Mouse (Mus musculus) myocyte (in vitro differentiated cells): ENCODE results near the gene H2-Ke6. TPM values are rescaled to one million over a fixed set of nuclear protein-coding genes. Genes with fewer than 3 reads are reported as not detected.

Experiments
- H3K27me3 ChIP-seq: one replicate; pipeline ENCODE4 v1.6.1; 2011; ENCODE audit not compliant: control insufficient read depth, insufficient read depth, insufficient read length
- H3K36me3 ChIP-seq: one replicate; pipeline ENCODE4 v1.6.1; 2011; ENCODE audit not compliant: control insufficient read depth, insufficient read depth
- H3K4me2 ChIP-seq: one replicate; pipeline ENCODE4 v1.6.1; 2011; ENCODE audit warnings: low read depth, control low read depth
- H3K4me3 ChIP-seq: one replicate; pipeline ENCODE4 v1.5.1; 2011; ENCODE audit warnings: mild to moderate bottlenecking, control low read depth, moderate library complexity
- H3K79me2 ChIP-seq: one replicate; pipeline ENCODE4 v1.6.1; 2011; ENCODE audit not compliant: control insufficient read depth, insufficient read depth
- H3ac ChIP-seq: one replicate; pipeline ENCODE4 v1.6.1; 2011; ENCODE audit not compliant: control insufficient read depth, insufficient read length
- CEBPB ChIP-seq: IDR thresholded peaks from 2 replicates; pipeline ENCODE4 v1.6.1; 2011; ENCODE audit warnings: mild to moderate bottlenecking, moderate library complexity; ENCODE audit not compliant: poor library complexity, insufficient read depth, severe bottlenecking
- E2F4 ChIP-seq: IDR thresholded peaks from one replicate; pipeline ENCODE4 v1.6.1; 2011; ENCODE audit warnings: mild to moderate bottlenecking, control low read depth, moderate library complexity; ENCODE audit not compliant: insufficient read depth
- MAX ChIP-seq: IDR thresholded peaks from one replicate; pipeline ENCODE4 v1.6.1; 2011; ENCODE audit warnings: low read depth, mild to moderate bottlenecking, control low read depth
- MYOD1 ChIP-seq, 3 experiments: IDR thresholded peaks; one replicate each; pipeline ENCODE4 v1.6.1; 2011; ENCODE audit warnings: control low read depth in 2 of 3, low read depth in 2 of 3, mild to moderate bottlenecking in 2 of 3, moderate library complexity in 1 of 3; ENCODE audit not compliant: insufficient read length in 2 of 3, control insufficient read depth in 1 of 3
- MYOG ChIP-seq, 3 experiments: IDR thresholded peaks; one replicate each; pipeline ENCODE4 v1.6.1; 2011; ENCODE audit warnings: control low read depth in 2 of 3, low read depth in 2 of 3, mild to moderate bottlenecking in 2 of 3; ENCODE audit not compliant: insufficient read length in 2 of 3, control insufficient read depth in 1 of 3, insufficient read depth in 1 of 3
- POLR2A ChIP-seq: IDR thresholded peaks from one replicate; pipeline ENCODE4 v1.6.1; 2011; ENCODE audit warnings: low read depth, mild to moderate bottlenecking, control low read depth, moderate library complexity; ENCODE audit not compliant: insufficient read length
- POLR2AphosphoS2 ChIP-seq: IDR thresholded peaks from one replicate; pipeline ENCODE4 v1.6.1; 2011; ENCODE audit warnings: low read depth, control low read depth; ENCODE audit not compliant: insufficient read length
- REST ChIP-seq: IDR thresholded peaks from one replicate; pipeline ENCODE4 v1.6.1; 2011; ENCODE audit warnings: mild to moderate bottlenecking, control low read depth, moderate library complexity; ENCODE audit not compliant: insufficient read depth, insufficient read length
- SRF ChIP-seq: IDR thresholded peaks from one replicate; pipeline ENCODE4 v1.6.1; 2011; ENCODE audit warnings: low read depth; ENCODE audit not compliant: control insufficient read depth, insufficient read length
- TCF12 ChIP-seq: IDR thresholded peaks from one replicate; pipeline ENCODE4 v1.6.1; 2011; ENCODE audit warnings: mild to moderate bottlenecking, control low read depth; ENCODE audit not compliant: poor library complexity, insufficient read depth, severe bottlenecking
- TCF3 ChIP-seq: IDR thresholded peaks from one replicate; pipeline ENCODE4 v1.6.1; 2011; ENCODE audit warnings: low read depth, control low read depth; ENCODE audit not compliant: insufficient read length
- USF1 ChIP-seq: IDR thresholded peaks from one replicate; pipeline ENCODE4 v1.6.1; 2011; ENCODE audit warnings: low read depth, mild to moderate bottlenecking, control low read depth, moderate library complexity
- polyA plus RNA-seq: library from polyadenylated mRNA; unstranded; fragments of >200 nt; fragmentation: generic; extraction: Trizol; gene quantifications from one replicate; pipeline ENCODE4 v1.2.1, GENCODE M21; 2012; ENCODE audit warnings: missing spikeins

H2-Ke6 gene
- polyA plus RNA-seq, 1 experiment: 51.1 TPM

DNA sequence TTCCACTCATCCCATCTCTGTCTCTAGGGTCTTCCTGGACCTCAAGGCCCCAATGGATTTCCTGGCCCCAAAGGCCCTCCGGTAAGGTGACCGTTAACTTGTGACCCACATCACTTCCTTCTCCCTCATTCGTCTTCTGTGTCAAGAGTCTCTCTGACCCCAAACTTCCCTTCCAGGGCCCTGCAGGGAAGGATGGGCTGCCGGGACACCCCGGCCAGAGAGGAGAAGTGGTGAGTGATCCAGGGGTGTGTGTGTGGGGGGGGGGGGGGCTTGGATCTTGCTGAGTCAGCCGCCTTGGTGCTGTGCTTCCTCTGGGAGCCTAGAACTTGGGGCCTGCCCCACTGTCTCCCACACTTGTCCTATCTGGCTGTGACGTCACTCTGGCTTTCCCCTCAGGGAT, 29.4 kb upstream of the H2-Ke6 start:
- Histone ChIP-seq H3K79me2 (no peaks in the 10 kb centered on the region), H3K4me2 (no peak overlapping the region), H3K27me3 (no peaks in the 10 kb centered on the region), H3K36me3 (no peaks in the 10 kb centered on the region), H3K4me3 (no peak overlapping the region), H3ac (no peak overlapping the region)
- TF ChIP-seq MYOG (IDR thresholded peaks at IDR 0.05; ENCODE audit: control insufficient read depth in 1 of 3, insufficient read depth in 1 of 3, insufficient read length in 2 of 3, low read depth in 2 of 3) (no peak), POLR2AphosphoS2 (no peak), USF1 (no peak), SRF (no peak), TCF3 (no peak), E2F4 (no peak)

DNA sequence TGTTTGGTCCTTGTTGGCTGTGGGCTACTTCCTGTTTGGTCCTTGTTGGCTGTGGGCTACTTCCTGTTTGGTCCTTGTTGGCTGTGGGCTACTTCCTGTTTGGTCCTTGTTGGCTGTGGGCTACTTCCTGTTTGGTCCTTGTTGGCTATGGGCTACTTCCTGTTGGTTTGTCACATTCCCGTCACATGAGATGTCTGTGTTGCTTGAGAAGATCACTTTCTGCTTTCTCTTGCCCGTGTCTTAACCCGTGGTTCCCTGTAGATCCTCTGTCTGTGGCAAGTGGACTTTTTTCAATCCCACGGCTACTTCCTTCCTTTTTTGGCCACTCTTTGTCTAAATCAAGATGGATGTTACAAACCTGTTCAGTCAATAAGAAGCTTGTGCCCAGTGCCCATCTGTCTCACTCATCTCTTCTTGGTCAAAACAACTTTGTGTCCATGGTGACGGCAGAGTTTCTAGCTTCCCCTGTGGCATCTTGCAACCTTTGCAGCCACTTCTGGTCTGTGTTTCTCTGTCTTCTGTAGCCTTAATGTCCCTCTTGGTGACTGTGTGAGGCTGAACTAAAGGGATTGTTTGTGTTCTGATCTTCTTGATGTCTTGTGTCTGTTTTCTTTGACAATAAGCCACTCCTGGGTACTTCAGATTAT, 19.7 kb upstream of the H2-Ke6 start:
- H3K36me3 ChIP-seq: no peaks in the 10 kb centered on the region
- TF ChIP-seq REST: no peak
- no peak for TF ChIP-seq CEBPB
- TF ChIP-seq MAX: no peak
- no peak for TF ChIP-seq TCF3
- no peak for TF ChIP-seq E2F4
- TF ChIP-seq USF1: no peak
- TF ChIP-seq MYOG (IDR thresholded peaks at IDR 0.05; ENCODE audit: control insufficient read depth in 1 of 3, insufficient read depth in 1 of 3, insufficient read length in 2 of 3, low read depth in 2 of 3): no peak
- H3K4me2 ChIP-seq: no peak overlapping the region
- H3K27me3 ChIP-seq: no peaks in the 10 kb centered on the region
- H3K4me3 ChIP-seq: no peak overlapping the region
- no peak overlapping the region for H3ac ChIP-seq
- no peaks in the 10 kb centered on the region for H3K79me2 ChIP-seq

DNA sequence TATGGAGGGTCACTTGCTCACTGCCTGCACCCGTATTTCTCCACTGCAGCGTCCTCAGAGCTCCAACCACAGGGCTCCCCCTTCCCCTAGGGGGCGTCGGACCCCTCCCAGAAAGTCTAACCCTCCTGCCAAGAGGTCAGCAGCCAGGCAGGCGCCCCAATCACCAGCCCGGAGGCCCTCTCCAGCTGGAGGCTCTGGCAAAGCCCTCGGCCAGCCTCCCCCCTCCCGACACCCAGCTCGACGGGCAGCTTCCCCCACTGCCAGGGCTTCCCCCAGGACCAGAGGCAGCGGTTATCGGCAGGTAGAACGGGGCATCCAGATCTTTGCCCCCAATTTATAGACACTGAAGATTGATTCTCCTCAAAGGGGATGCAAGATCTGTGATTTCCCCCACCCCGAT, 18.1 kb upstream of the H2-Ke6 start:
- TF ChIP-seq SRF: no peak
- no peak for TF ChIP-seq TCF12
- no peak for TF ChIP-seq USF1
- no peak for TF ChIP-seq MYOG (IDR thresholded peaks at IDR 0.05; ENCODE audit: control insufficient read depth in 1 of 3, insufficient read depth in 1 of 3, insufficient read length in 2 of 3, low read depth in 2 of 3)
- no peaks in the 10 kb centered on the region for H3K79me2 ChIP-seq

DNA sequence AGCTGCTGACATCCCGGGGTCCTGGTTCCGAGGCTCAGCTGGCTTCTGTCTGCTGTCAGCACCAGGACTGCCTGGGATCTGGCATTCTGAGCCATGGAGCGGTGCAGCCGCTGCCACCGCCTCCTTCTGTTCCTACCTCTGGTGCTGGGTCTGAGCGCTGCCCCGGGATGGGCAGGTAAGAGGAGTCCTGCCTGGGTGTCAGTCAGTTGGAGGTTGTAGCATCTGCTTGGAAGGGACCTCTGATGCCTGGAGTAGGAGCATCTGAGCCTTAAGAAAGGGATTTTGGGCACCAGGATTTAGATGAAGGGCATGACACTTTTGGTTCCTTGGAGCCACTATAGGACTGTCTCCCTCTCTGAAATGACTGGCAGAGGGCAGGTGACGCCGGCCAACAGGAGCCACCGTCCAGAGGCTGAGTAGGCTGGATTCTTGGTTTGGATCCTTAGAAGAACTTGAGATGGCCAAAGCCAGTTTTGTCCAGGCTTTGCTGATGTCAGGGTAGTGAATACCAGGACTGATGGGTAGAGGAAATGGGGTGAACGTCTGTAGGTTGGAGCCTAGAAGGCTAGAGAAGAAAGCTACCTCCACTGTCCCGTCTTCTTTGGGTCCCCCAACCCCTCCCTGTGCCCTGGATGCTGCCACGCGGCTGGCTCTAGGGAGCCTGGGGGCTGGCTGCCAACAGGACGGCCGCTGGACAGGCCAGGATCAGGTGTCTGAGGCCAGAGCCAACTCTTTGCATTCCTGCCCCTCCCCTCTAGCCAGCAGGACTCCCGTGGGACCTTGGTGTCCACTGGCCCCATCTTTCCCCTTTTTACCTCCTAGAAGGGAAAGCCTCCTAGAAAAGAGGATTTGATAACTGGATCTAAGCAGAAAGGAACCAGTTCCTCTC, 11.9 kb upstream of the H2-Ke6 start:
- TF ChIP-seq MYOD1 (IDR thresholded peaks at IDR 0.05; ENCODE audit: control insufficient read depth in 1 of 3, insufficient read length in 2 of 3, low read depth in 2 of 3) (peak in 2 of 3 experiments; percentile 29 to 43), POLR2A (no peak), MYOG (IDR thresholded peaks at IDR 0.05; ENCODE audit: control insufficient read depth in 1 of 3, insufficient read depth in 1 of 3, insufficient read length in 2 of 3, low read depth in 2 of 3) (peak in 1 of 3 experiments; percentile 49), USF1 (no peak), TCF3 (no peak), E2F4 (no peak), POLR2AphosphoS2 (peak; percentile 45), REST (no peak), TCF12 (no peak), CEBPB (no peak), SRF (no peak), MAX (no peak)
- H3K4me3 ChIP-seq: no peak overlapping the region
- peaks cover 5% of the 10 kb centered on the region for H3K36me3 ChIP-seq
- H3K79me2 ChIP-seq: no peaks in the 10 kb centered on the region
- peak overlapping the region; percentile 59 for H3K4me2 ChIP-seq
- no peaks in the 10 kb centered on the region for H3K27me3 ChIP-seq
- H3ac ChIP-seq: no peak overlapping the region

More for the DNA sequence above, 18.1 kb upstream of the H2-Ke6 start:
- no peak overlapping the region for H3K4me2 ChIP-seq
- no peaks in the 10 kb centered on the region for H3K36me3 ChIP-seq
- H3K4me3 ChIP-seq: no peak overlapping the region
- H3K27me3 ChIP-seq: no peaks in the 10 kb centered on the region
- H3ac ChIP-seq: no peak overlapping the region

DNA sequence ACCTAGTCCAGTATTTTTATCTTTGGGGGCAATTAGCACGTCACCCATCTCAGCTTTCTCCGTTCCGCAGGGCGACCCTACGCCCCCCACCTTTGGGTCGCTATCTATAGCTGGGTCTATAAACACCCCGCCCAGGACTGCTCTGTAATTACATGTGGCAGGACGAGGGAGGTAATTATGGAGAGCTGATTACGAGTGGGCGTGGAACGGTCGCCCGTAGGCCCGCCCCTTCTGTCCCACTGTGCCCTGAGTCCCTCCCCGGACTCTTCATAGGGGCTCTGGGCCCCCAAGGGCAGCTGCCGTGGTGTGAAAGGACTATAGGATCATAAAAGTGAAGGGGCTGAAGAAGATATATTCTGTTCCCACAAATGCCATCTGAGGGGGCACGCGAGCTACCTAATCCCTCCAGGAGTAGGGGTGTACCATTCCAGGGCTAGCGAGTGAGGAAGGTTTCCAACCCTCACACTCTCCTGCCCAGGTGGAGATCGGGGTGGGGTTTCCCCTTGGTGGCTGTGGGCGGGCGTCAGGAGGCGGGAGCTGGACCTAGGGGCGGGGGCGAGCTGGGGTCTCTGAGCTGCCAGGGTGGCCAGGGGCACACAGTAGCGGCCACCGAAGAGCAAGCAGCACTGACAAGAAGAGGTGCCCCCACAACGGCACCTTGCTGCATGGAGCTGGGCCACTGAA, 11.2 kb upstream of the H2-Ke6 start, which contains the start of gene Col11a2:
Col11a2 (plus strand) TSS at position 560 of the 684 bp plus-strand sequence.
- H3K79me2 ChIP-seq: no peaks in the 10 kb centered on the region
- H3K4me2 ChIP-seq: peak within 1 kb of the TSS; percentile 59
- TF ChIP-seq TCF12 (no peak), POLR2AphosphoS2 (peak; percentile 79), MAX (no peak), MYOD1 (IDR thresholded peaks at IDR 0.05; ENCODE audit: control insufficient read depth in 1 of 3, insufficient read length in 2 of 3, low read depth in 2 of 3) (no peak), POLR2A (no peak), USF1 (no peak), E2F4 (no peak)
- H3K36me3 ChIP-seq: peaks cover 5% of the 10 kb centered on the region
- no peak within 1 kb of the TSS for H3K4me3 ChIP-seq
- no peaks in the 10 kb centered on the region for H3K27me3 ChIP-seq
- H3ac ChIP-seq: no peak within 1 kb of the TSS
